Mouse (Mus musculus): ENCODE measurements around the gene Trp53bp1.

DNA sequence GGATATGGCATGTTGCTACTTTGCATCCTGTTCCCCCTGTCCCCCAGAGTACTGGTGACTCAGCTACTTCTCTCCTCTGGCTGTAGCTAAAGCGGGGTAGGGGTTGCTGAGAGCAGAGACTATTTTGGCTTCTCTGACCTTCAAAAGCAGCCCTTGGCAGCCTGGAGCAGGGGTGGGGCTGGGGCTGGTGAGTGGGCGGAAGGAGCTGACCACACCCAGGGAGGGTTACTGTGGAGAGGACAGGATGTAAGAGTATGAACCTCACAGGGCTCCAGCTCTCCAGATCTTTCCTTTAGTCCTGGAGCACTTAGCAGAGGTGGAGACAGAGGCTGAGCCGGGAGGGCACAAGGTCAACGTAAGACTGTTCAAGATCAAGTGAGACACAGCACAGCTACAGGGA lies 23.0 kb upstream of the Trp53bp1 start:
- no peak for TF ChIP-seq CTCF (IDR thresholded peaks at IDR 0.05; ENCODE audit: insufficient read depth, low read depth, low read length)
- no peak for TF ChIP-seq POLR2A (IDR thresholded peaks at IDR 0.05; ENCODE audit: insufficient read depth, low read depth, low read length)

Data from olfactory bulb, adult 2 months (tissue).